Mouse (Mus musculus) layer of hippocampus, postnatal 14 days (tissue): ENCODE measurements at regions not wholly inside any gene's neighbourhood (a gene's known extent, or its start where the extent isn't known, plus 50 kb on each side); places are given as distances from the start of the nearest gene placed in this dataset.

Experiments used
- DNase-seq, 2 experiments: peaks; one replicate each; pipeline ENCODE4 v3.0.0; 2021 to 2022; ENCODE audit warnings: low spot score in 2 of 2, mixed read lengths in 1 of 2

- DNase-seq, result no peak
Observed at GRCm38 (mm10) chr13:37651221-37651946, 126.8 kb upstream of the Rreb1 start.

- no peak for DNase-seq
Observed at GRCm38 (mm10) chr13:37654651-37655050, 123.5 kb upstream of the Rreb1 start.

- DNase-seq, result peak; percentile 34 to 60
Observed at GRCm38 (mm10) chr13:37657248-37657647, 121.0 kb upstream of the Rreb1 start.

- DNase-seq, result no peak
Observed at GRCm38 (mm10) chr13:37658034-37658433, 120.2 kb upstream of the Rreb1 start.

- DNase-seq, result no peak
Observed at GRCm38 (mm10) chr13:37658519-37658918, 119.7 kb upstream of the Rreb1 start.

GRCm38 (mm10) chr13:37660083-37660482, 118.1 kb upstream of the Rreb1 start:
- no peak for DNase-seq

GRCm38 (mm10) chr13:37660668-37661067, 117.5 kb upstream of the Rreb1 start:
- no peak for DNase-seq

- DNase-seq, result no peak
Observed at GRCm38 (mm10) chr13:37664116-37664515, 114.1 kb upstream of the Rreb1 start.

- DNase-seq, result no peak
Observed at GRCm38 (mm10) chr13:37666207-37667003, 111.8 kb upstream of the Rreb1 start.

GRCm38 (mm10) chr13:37667386-37667785, 110.8 kb upstream of the Rreb1 start:
- DNase-seq, result no peak

- DNase-seq, result no peak
Observed at GRCm38 (mm10) chr13:37667871-37668270, 110.3 kb upstream of the Rreb1 start.

- DNase-seq, result no peak
Observed at GRCm38 (mm10) chr13:37671109-37671508, 107.1 kb upstream of the Rreb1 start.

GRCm38 (mm10) chr13:37674676-37675350, 103.4 kb upstream of the Rreb1 start:
- no peak for DNase-seq

GRCm38 (mm10) chr13:37675718-37676117, 102.5 kb upstream of the Rreb1 start:
- DNase-seq, result no peak

GRCm38 (mm10) chr13:37676912-37677311, 101.3 kb upstream of the Rreb1 start:
- DNase-seq, result no peak

- DNase-seq, result no peak
Observed at GRCm38 (mm10) chr13:37678251-37678650, 99.9 kb upstream of the Rreb1 start.

GRCm38 (mm10) chr13:37678772-37679171, 99.4 kb upstream of the Rreb1 start:
- no peak for DNase-seq

- DNase-seq, result peak; percentile 51 to 77
Observed at GRCm38 (mm10) chr13:37680837-37681619, 97.2 kb upstream of the Rreb1 start.

- DNase-seq, result no peak
Observed at GRCm38 (mm10) chr13:37683045-37683679, 95.0 kb upstream of the Rreb1 start.

- no peak for DNase-seq
Observed at GRCm38 (mm10) chr13:37685617-37686016, 92.6 kb upstream of the Rreb1 start.

GRCm38 (mm10) chr13:37686109-37686508, 92.1 kb upstream of the Rreb1 start:
- no peak for DNase-seq
